Mouse (Mus musculus): Measurements from ENCODE around the gene Ncapg.

Ncapg gene

GRCm38 (mm10) chr5:45706811-45707210 is 37.1 kb downstream of the Ncapg start:
- no peak for DNase-seq (ENCODE audit: low spot score)

DNA sequence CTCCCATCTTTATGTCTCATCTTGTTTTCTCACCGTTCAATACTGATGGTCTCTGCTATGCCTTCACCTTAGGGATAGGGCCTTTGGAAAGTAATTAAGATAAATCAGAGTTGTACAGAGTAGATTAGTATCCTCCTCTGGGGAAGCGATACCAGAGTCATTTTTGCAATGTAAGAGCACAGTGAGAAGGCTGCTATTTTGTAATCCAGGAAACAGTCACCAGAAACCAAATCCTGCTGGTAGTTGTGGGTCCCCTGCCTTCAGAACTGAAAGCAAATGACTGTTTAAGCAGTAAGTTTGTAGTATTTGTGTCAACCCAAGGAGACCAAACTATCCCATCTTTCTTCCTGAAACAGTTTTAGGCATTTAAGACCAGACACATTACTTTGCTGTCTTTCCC is 39.9 kb downstream of the Ncapg start:
- no peak for DNase-seq (ENCODE audit: low spot score)

DNA sequence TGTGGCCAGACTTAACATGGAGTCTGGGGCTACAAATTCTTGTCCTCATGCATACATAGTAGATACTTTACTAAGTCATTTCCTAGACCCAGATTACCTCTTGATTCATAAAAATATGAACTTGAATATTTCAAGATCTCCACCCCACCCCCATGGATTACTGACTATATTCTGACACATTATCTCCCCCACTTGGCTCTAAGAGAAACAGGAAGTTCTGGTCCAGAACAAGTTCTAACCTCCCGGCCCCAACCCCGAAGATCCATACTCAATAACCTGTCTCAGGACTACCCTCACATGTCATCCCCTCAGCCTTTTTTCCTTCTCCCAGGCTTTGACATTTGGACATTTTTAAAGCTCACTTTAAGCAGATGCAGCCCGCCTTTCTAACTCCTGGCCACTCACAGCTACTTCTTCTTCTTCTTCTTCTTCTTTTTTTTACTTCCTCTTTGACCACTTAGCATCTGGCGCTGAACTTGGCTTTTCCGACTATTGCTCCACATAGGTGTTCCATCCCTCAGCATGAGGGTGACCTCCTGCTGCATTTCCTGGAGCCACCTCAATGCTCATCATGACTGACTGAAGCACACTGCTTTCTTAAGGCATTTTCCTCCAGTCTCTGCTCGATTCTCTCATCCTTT is 49.2 kb downstream of the Ncapg start:
- DNase-seq (ENCODE audit: low spot score) = no peak

DNA sequence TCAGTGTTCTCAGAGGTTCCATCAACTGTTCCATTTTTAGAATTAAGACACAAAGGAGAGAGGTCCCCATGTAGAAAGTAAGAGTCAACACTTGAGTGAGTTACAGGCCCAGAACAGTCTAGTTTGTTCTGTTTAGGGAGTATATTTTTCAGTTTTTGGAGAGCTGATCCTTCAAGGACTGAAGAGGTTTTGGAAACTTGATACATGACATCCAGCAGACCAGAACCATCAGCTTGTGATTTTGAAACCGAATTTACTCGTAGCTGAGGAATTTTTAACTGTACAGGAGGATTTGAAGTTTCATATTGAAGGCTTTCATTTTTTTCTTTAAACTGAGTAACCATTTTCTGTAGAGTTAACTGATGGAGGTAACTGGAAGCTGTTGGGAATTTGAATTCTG is 64.0 kb downstream of the Ncapg start:
- DNase-seq (ENCODE audit: low spot score) = no peak

DNA sequence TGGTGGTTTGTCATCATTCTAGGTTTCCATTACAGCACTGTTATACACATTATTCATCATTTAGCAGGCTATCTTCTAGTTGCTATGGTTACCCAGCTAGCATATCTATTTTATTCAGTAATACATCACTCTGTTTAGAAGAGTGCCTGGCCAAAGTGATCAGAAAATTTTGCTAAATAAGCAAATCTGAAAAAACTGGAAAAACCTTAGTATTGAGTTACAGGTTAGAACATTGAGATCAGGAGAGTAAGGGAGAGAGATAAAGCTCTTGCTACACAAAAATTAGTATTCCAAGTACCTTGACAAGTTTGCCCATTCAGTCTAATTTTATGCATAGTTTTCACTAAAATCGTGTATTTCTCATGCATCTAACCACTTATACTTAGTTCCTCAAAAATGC is 68.2 kb downstream of the Ncapg start:
- DNase-seq (ENCODE audit: low spot score) = no peak

Data from urinary bladder, postnatal 10 days (tissue).